Mouse (Mus musculus): ENCODE results near the gene Top2a. TPM values are rescaled to one million over a fixed set of nuclear protein-coding genes. Genes with fewer than 3 reads are reported as not detected.
A peak's percentile ranks its signal among the peaks of the same experiment; 100 is the strongest.

The Top2a gene
- polyA plus RNA-seq, 1 experiment from 2014 or later = 225 TPM

GRCm38 (mm10) chr11:98953835-98954320, 70.1 kb downstream of the Top2a start:
- Histone ChIP-seq H3K36me3 (peaks cover 42% of the 10 kb centered on the region), H3K4me1 (replicated peaks) (peaks cover 76% of the 10 kb centered on the region), H3K27me3 (ENCODE audit: insufficient read depth, poor library complexity, severe bottlenecking) (no peaks in the 10 kb centered on the region), H3K4me3 (peak overlapping the region; percentile 35), H3K9me3 (no peaks in the 10 kb centered on the region), H3K27ac (peak overlapping the region; percentile 86)
- WGBS = 32% methylated on average over 13 of the region's 13 CpGs
- no peak for DNase-seq (ENCODE audit: low spot score)

GRCm38 (mm10) chr11:98953361-98953760, 70.6 kb downstream of the Top2a start:
- Histone ChIP-seq H3K4me3 (peak overlapping the region; percentile 35; the same call in 1 of the 2 replicates), H3K27ac (peak overlapping the region; percentile 86), H3K4me1 (replicated peaks) (peaks cover 74% of the 10 kb centered on the region), H3K36me3 (peaks cover 42% of the 10 kb centered on the region), H3K27me3 (ENCODE audit: insufficient read depth, poor library complexity, severe bottlenecking) (no peaks in the 10 kb centered on the region), H3K9me3 (no peaks in the 10 kb centered on the region)
- WGBS = 8% methylated on average over 2 of the region's 2 CpGs
- DNase-seq (ENCODE audit: low spot score) = peak; percentile 23

GRCm38 (mm10) chr11:98952736-98953135, 71.3 kb downstream of the Top2a start:
- Histone ChIP-seq H3K4me3 (no peak overlapping the region), H3K27me3 (ENCODE audit: insufficient read depth, poor library complexity, severe bottlenecking) (no peaks in the 10 kb centered on the region), H3K9me3 (no peaks in the 10 kb centered on the region), H3K4me1 (replicated peaks) (peaks cover 74% of the 10 kb centered on the region), H3K27ac (no peak overlapping the region), H3K36me3 (peaks cover 42% of the 10 kb centered on the region)
- WGBS = 78% methylated on average over 2 of the region's 2 CpGs
- DNase-seq (ENCODE audit: low spot score) = no peak

DNA sequence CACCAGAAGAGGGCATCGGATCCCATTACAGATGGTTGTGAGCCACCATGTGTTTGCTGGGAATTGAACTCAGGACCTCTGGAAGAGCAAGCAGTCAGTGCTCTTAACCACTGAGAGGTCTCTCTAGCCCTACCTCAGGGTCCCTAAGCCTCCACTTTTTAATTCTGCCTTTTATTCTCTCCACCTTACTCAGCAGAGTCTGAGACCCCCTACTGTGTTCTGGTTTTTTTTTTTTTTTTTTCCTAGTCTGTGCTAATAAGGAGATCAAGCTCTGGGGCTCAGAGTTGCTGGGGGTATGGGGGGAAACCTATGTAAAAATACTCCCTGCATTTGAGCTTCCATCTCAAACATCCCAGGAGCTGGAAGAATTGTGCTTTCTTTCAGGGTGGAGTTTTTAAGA, 71.9 kb downstream of the Top2a start:
- Histone ChIP-seq H3K36me3 (peaks cover 38% of the 10 kb centered on the region), H3K4me1 (replicated peaks) (peaks cover 79% of the 10 kb centered on the region), H3K9me3 (no peaks in the 10 kb centered on the region), H3K27me3 (ENCODE audit: insufficient read depth, poor library complexity, severe bottlenecking) (no peaks in the 10 kb centered on the region), H3K27ac (no peak overlapping the region), H3K4me3 (no peak overlapping the region)
- DNase-seq (ENCODE audit: low spot score) = no peak
- WGBS = 78% methylated on average over 1 of the region's 1 CpGs

DNA sequence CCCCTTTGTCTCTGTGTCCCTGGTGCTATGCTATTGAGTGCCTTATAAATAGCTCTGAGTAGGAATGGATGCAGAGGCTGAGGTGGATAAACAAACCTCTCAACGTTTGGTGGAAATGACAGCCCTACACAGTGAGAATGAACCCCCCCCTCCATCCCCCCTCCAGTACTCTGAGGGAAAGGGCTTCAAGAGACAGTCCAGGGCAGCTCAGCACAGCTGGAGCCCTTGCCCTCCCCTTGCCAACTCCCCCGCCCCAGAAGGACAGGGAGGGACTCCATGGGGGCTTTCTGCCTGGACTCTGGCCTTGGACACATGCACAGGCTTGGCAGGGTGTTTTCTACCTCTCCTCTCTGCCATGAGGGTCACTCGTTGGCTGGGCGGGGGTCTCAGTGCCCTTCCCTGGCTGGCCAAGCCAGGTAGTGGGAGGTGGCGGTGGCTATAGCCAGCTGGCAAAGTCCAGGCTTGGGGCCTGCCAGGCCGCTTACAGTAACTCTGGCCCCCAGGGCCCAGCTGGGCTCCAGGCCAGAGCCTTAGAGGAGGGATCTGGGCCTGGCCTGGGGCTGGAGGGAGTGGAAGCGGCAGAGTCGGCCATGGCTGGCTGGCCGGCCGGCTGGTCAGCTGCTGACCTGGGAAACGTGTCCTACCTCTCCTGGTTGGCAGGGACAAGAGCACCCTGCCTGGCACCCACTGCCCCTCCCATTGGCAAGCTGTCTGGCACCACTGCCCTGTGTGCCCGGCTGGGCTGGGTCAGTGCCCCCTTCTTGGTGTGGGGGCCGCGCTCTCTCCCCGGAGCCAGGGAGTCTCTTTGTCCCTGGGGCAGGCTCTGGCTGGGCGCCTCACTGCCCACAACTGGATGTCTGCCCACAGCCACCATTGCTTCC, 72.7 kb downstream of the Top2a start:
- H3K27ac ChIP-seq = peak overlapping the region; percentile 68
- H3K4me1 ChIP-seq (replicated peaks) = peaks cover 79% of the 10 kb centered on the region
- peak overlapping the region; percentile 3; the same call in 1 of the 2 replicates for H3K4me3 ChIP-seq
- DNase-seq (ENCODE audit: low spot score) = no peak
- WGBS = 69% methylated on average over 16 of the region's 16 CpGs
- no peaks in the 10 kb centered on the region for H3K9me3 ChIP-seq
- H3K36me3 ChIP-seq = peaks cover 33% of the 10 kb centered on the region
- no peaks in the 10 kb centered on the region for H3K27me3 ChIP-seq (ENCODE audit: insufficient read depth, poor library complexity, severe bottlenecking)

GRCm38 (mm10) chr11:98950484-98950883, 73.5 kb downstream of the Top2a start:
- H3K4me3 ChIP-seq = no peak overlapping the region
- H3K9me3 ChIP-seq = no peaks in the 10 kb centered on the region
- no peak for DNase-seq (ENCODE audit: low spot score)
- WGBS = 85% methylated on average over 9 of the region's 9 CpGs
- H3K4me1 ChIP-seq (replicated peaks) = peaks cover 78% of the 10 kb centered on the region
- peak overlapping the region; percentile 59 for H3K27ac ChIP-seq
- H3K27me3 ChIP-seq (ENCODE audit: insufficient read depth, poor library complexity, severe bottlenecking) = no peaks in the 10 kb centered on the region
- peaks cover 33% of the 10 kb centered on the region for H3K36me3 ChIP-seq

- H3K27ac ChIP-seq = peak overlapping the region; percentile 59
- H3K27me3 ChIP-seq (ENCODE audit: insufficient read depth, poor library complexity, severe bottlenecking) = no peaks in the 10 kb centered on the region
- H3K36me3 ChIP-seq = peaks cover 33% of the 10 kb centered on the region
- no peak for DNase-seq (ENCODE audit: low spot score)
- no peaks in the 10 kb centered on the region for H3K9me3 ChIP-seq
- H3K4me3 ChIP-seq = no peak overlapping the region
- 87% methylated on average over 7 of the region's 7 CpGs for WGBS
- peaks cover 78% of the 10 kb centered on the region for H3K4me1 ChIP-seq (replicated peaks)
These were observed 74.0 kb downstream of the Top2a start for GRCm38 (mm10) chr11:98949958-98950460.

DNA sequence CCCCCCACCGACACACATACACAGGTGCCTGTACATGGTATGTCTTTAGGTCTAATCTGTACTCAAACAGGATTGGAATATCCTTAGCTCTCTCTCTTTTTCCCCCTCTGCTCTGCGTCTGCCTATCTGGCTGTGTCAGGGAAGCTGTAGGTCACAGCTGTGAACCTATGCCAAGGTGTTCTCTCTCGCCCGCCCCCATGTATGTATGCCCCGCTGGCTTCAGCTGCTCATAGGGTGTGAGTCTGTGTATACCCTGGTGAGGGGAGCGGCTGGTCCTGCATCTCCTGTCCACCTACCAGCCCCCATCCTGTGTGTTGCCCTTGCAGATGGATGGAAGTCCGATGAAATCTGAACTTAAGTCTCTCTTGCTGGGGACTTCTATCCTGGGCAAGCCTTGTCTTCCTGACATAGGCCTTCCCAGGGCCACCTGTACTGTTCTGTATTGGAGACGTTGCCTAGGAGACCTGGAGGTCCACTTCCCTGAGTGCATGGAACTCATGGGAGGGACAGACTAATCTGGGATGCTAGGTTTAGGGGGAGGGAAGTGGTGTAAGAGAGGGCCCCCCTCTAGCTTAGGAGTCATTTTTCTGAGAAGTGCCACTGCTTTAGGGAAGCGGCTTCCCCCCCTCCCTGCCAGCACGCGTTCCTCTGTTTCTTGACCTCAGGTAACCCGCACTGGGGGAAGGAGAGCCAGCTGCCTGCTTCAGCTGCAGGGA, 74.6 kb downstream of the Top2a start:
- 62% methylated on average over 12 of the region's 12 CpGs for WGBS
- Histone ChIP-seq H3K4me1 (replicated peaks) (peaks cover 78% of the 10 kb centered on the region), H3K4me3 (no peak overlapping the region), H3K36me3 (peaks cover 33% of the 10 kb centered on the region), H3K27me3 (ENCODE audit: insufficient read depth, poor library complexity, severe bottlenecking) (no peaks in the 10 kb centered on the region), H3K9me3 (no peaks in the 10 kb centered on the region), H3K27ac (peak overlapping the region; percentile 59)
- DNase-seq (ENCODE audit: low spot score) = no peak

- Histone ChIP-seq H3K36me3 (peaks cover 33% of the 10 kb centered on the region), H3K4me3 (no peak overlapping the region), H3K9me3 (no peaks in the 10 kb centered on the region), H3K27me3 (ENCODE audit: insufficient read depth, poor library complexity, severe bottlenecking) (no peaks in the 10 kb centered on the region), H3K27ac (no peak overlapping the region), H3K4me1 (replicated peaks) (peaks cover 78% of the 10 kb centered on the region)
- 88% methylated on average over 18 of the region's 18 CpGs for WGBS
- no peak for DNase-seq (ENCODE audit: low spot score)
These were observed 75.9 kb downstream of the Top2a start for GRCm38 (mm10) chr11:98947969-98948569.

- Histone ChIP-seq H3K27ac (peak overlapping the region; percentile 87), H3K4me3 (no peak overlapping the region), H3K27me3 (ENCODE audit: insufficient read depth, poor library complexity, severe bottlenecking) (no peaks in the 10 kb centered on the region), H3K9me3 (no peaks in the 10 kb centered on the region), H3K36me3 (peaks cover 16% of the 10 kb centered on the region), H3K4me1 (replicated peaks) (peaks cover 82% of the 10 kb centered on the region)
- 62% methylated on average over 3 of the region's 3 CpGs for WGBS
- no peak for DNase-seq (ENCODE audit: low spot score)
These were observed 78.4 kb downstream of the Top2a start for GRCm38 (mm10) chr11:98945605-98945977.

- Histone ChIP-seq H3K4me1 (replicated peaks) (peaks cover 82% of the 10 kb centered on the region), H3K9me3 (no peaks in the 10 kb centered on the region), H3K27ac (peak overlapping the region; percentile 87), H3K27me3 (ENCODE audit: insufficient read depth, poor library complexity, severe bottlenecking) (peaks cover 2% of the 10 kb centered on the region; the same call in 1 of the 2 replicates), H3K4me3 (peak overlapping the region; percentile 16; the same call in 1 of the 2 replicates), H3K36me3 (peaks cover 10% of the 10 kb centered on the region; the same call in 1 of the 2 replicates)
- 35% methylated on average over 11 of the region's 11 CpGs for WGBS
- no peak for DNase-seq (ENCODE audit: low spot score)
These were observed 78.9 kb downstream of the Top2a start for GRCm38 (mm10) chr11:98944897-98945604.
